In the genomic region with DNA sequence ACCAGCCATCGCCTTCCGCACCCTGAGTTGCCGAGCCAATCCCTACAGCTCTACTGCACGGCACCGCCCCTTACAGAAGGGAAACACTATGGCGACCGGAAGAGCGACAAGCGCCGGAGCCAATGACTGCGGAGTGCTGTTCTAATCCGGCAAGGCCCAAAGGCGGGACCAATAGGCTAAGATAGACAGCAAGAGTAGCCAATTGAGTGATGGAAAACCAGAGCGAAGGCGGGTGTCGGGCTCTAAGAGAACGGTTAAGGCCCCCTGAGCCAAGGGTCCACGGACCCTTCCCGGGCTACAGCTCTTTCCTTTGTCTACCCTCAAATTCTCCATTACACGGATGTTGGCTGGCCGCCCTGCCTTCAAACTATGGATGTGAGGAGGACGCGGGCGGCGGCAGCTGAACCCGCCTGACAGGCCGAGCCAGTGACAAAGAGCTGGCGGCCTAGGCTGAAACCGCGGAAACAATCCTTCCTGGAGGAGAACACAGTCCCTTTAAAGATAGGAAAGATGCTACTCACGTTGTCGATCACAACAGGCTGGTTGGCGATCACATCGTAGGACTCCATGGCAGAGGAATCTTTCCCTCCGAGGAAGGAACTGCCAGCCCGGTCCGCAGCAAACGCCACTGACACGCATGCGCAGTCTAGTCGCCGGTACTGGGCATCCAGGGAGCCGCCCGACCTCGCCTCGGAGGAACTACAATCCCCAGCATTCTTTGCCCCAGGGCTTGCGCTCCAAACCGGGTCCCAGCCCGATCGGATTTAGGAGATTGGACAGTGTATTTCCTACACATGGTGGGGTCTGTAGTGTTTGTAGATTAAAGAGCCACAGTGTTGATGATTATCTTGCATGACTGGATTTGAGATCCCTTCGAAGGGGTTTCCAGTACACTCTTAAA, we compare ENCODE assay signal across 1 mouse cellular context.
TF ChIP-seq lines count a peak whose summit lies in the region.

A gene (minus strand): TSS at position 640 of the 901 bp plus-strand sequence.

TF ChIP-seq in MEL, 35 proteins besides CTCF, POLR2A, EP300 and RAD21 (continued from another document):
- peak; percentile 71 for TF ChIP-seq MYC (IDR thresholded peaks at IDR 0.05; ENCODE audit: low read depth, low read length)
- no peak for TF ChIP-seq RCOR1 (IDR thresholded peaks at IDR 0.05; ENCODE audit: low read depth, low read length)
- TF ChIP-seq MYB (IDR thresholded peaks at IDR 0.05; ENCODE audit: low read depth, low read length), result no peak
- peak; percentile 55; the same call in 1 of the 2 replicates for TF ChIP-seq TCF12 (IDR thresholded peaks at IDR 0.05; ENCODE audit: low read depth, low read length)
- TF ChIP-seq ZKSCAN1 (IDR thresholded peaks at IDR 0.05; ENCODE audit: low read depth, low read length), result no peak
- TF ChIP-seq MAFK (IDR thresholded peaks at IDR 0.05; ENCODE audit: borderline replicate concordance, low read depth, low read length), result no peak
